Mouse (Mus musculus) heart, adult 10 weeks (tissue): ENCODE results near the gene Dnm1l. TPM values are rescaled to one million over a fixed set of nuclear protein-coding genes. Genes with fewer than 3 reads are reported as not detected.

Source experiments
- polyA plus RNA-seq: library from polyadenylated mRNA; stranded (reverse); fragments of 350-450 nt; fragmentation: Illumina TruSeq; extraction: RNeasy Lipid Tissue Mini Kit (QIAGEN cat#74804); gene quantifications from one replicate; pipeline ENCODE4 v1.2.3, GENCODE M21; 2014; ENCODE audit warnings: low read depth, low replicate concordance

The Dnm1l gene
- 86.3 TPM for polyA plus RNA-seq

DNA sequence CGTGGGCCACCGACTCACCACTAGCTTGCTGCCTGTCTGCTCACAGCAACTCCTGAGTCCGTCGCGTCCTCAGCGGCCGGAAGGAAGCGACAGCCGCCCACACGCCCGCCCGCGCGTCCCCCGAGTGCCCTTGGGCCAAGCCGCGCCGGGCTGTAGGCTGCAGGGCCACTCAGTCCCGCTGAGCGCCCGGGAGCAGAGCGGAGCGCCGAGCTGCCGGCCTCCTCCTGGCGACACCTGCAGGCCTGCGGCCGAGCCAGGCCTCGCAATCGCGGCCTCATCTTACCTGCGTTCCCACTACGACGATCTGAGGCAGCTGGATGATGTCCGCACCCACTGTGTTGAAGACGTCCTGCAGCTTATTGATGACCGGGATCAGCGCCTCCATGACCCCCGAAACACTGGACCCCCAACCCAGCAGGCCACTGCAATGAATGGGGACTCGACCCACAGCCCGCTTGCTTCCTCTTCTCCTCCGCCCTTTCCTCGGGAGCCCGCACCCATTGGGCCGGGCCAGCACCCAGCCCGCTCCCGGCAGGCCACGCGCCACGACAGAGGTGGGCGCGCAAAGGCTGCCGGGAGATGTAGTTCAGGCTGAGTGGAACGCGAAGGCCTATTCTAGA lies at the start of gene Dnm1l:
Gene Dnm1l (minus strand): TSS at position 479 of the 620 bp plus-strand sequence.

DNA sequence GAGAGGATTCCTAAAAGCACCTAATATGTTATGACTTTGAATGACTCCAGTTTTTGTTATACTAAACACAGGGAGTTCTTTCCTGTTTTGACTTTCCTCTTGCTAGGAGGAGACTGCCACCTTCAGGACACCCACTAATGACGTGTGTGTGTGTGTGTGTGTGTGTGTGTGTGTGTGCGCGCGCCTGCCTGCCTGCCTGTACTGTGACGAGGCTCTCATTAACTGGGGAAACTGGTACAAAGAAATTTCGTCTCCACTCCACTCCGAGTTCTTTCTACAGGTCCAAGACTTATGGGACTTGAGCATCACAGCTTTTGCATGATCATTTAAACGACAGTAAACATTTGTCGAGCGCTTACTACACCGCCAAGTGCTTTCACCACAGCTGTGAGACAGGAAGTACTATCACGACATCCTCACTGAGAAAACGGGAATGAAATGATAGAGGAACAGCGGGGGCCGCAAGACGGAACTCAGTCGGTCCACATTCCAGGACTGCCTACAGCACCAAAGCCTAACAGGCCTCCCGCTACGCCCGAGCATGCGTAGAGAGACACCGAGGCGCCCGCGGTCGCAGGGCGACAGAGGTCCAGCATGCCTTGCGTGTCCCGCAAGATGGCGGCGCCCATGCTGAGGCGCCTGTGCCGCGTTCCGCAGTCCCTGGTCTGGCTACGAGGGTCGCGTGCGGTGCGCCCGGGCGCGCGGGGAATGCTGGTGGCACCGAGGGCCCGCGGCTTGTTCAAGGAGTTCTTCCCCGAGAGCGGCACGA lies 56.2 kb downstream of the Dnm1l start, which contains the start of gene Yars2:
Gene Yars2 (plus strand): TSS at position 597 of the 769 bp plus-strand sequence.

Other genes starting within 250 kb of the Dnm1l start
- gene Pkp2, start 145.6 kb downstream of the Dnm1l start, polyA plus RNA-seq, result 103 TPM
- 35.6 TPM for gene Yars2, start 56.0 kb downstream of the Dnm1l start, polyA plus RNA-seq
- 14.7 TPM for gene Fgd4, start 241.6 kb upstream of the Dnm1l start, polyA plus RNA-seq